Mouse (Mus musculus): ENCODE results near the gene Rasgrp3.

GRCm38 (mm10) chr17:75434871-75435270, 825 bp upstream of the Rasgrp3 start:
- TF ChIP-seq POLR2A (IDR thresholded peaks at IDR 0.05; ENCODE audit: borderline replicate concordance, insufficient read depth, low read length): no peak
- TF ChIP-seq CTCF (IDR thresholded peaks at IDR 0.05; ENCODE audit: borderline replicate concordance, insufficient read depth, low read depth, low read length): no peak
